Mouse (Mus musculus): Measurements from ENCODE around the gene Pgbd5. TPM values are rescaled to one million over a fixed set of nuclear protein-coding genes. Genes with fewer than 3 reads are reported as not detected.
"Not testable (repeated sequence)": the region's sequence is repeated elsewhere in the genome, so short reads cannot be mapped to it uniquely, and the experiment has no call there.

Pgbd5 gene
- polyA plus RNA-seq, 1 experiment from 2014 or later: 3.2 TPM

DNA sequence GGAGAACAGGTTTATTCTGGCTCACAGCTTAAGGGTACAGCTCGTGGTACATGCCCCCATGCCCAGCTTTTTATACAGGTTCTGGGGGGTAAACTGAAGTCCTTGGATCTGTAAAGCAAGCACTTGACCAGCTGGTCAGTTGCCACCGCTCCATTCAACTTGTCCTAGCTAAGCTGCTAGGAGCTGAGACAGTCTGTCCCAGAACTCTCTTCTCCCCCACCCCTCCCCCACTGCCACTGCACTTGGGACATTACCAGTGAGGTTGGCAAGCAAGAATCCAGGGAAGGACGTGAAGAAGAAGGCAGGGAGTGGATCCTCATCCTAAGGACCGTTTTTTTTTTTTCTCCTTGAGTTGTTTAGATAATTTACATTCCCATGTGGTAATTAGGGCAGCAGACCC is 2.7 kb downstream of the Pgbd5 start:
- 19% methylated on average over 4 of the region's 4 CpGs for WGBS
- no peak overlapping the region for H3K9ac ChIP-seq (replicated peaks; ENCODE audit: low read depth, low read length)
- H3K4me2 ChIP-seq (replicated peaks; ENCODE audit: low read depth, low read length): no peak overlapping the region
- ATAC-seq (ENCODE audit: insufficient number of reproducible peaks, insufficient read depth, low FRiP score, low read depth): no peak
- no peaks in the 10 kb centered on the region for H3K9me3 ChIP-seq (ENCODE audit: control insufficient read depth, low read depth, low read length)
- peaks cover 2% of the 10 kb centered on the region; the same call in 1 of the 2 replicates for H3K27me3 ChIP-seq (ENCODE audit: control insufficient read depth, insufficient read depth, low read length)
- H3K4me3 ChIP-seq (ENCODE audit: low read depth, low read length): no peak overlapping the region
- no peak overlapping the region for H3K27ac ChIP-seq (ENCODE audit: low read length)
- no peaks in the 10 kb centered on the region for H3K4me1 ChIP-seq (ENCODE audit: control insufficient read depth, insufficient read depth, low read length)
- no peaks in the 10 kb centered on the region for H3K36me3 ChIP-seq (ENCODE audit: control insufficient read depth, insufficient read depth, low read length)

DNA sequence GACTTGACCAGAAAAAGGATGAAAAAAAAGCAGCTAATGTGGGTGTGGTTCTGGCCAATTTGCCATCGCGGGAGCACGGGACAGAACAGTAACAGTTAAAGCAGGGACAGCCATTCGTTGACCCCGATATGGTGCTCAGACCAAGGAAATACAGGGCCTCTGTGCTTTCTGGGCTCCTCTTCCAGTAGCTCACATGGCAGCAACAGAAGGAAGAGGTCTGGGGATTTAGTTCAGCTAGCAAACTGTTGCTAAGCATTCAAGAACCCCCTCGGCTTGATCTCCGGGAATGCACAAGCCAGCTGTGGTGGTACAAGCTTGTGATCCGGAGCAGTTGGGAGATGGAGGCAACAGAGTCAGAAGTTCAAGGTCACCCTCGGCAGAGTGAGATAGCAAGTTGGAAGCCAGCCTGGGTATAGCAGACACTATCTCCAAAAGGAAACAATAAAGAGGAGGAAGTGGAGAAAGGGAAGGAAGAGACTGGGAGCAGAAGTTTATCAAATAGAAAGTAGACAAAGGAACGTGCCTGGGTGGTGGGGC is 3.7 kb downstream of the Pgbd5 start:
- 50% methylated on average over 10 of the region's 10 CpGs for WGBS
- peaks cover 2% of the 10 kb centered on the region; the same call in 1 of the 2 replicates for H3K27me3 ChIP-seq (ENCODE audit: control insufficient read depth, insufficient read depth, low read length)
- no peak for ATAC-seq (ENCODE audit: insufficient number of reproducible peaks, insufficient read depth, low FRiP score, low read depth)
- H3K9ac ChIP-seq (replicated peaks; ENCODE audit: low read depth, low read length): no peak overlapping the region
- no peak overlapping the region for H3K4me3 ChIP-seq (ENCODE audit: low read depth, low read length)
- H3K27ac ChIP-seq (ENCODE audit: low read length): no peak overlapping the region
- H3K36me3 ChIP-seq (ENCODE audit: control insufficient read depth, insufficient read depth, low read length): no peaks in the 10 kb centered on the region
- H3K9me3 ChIP-seq (ENCODE audit: control insufficient read depth, low read depth, low read length): no peaks in the 10 kb centered on the region
- H3K4me1 ChIP-seq (ENCODE audit: control insufficient read depth, insufficient read depth, low read length): no peaks in the 10 kb centered on the region
- H3K4me2 ChIP-seq (replicated peaks; ENCODE audit: low read depth, low read length): no peak overlapping the region

DNA sequence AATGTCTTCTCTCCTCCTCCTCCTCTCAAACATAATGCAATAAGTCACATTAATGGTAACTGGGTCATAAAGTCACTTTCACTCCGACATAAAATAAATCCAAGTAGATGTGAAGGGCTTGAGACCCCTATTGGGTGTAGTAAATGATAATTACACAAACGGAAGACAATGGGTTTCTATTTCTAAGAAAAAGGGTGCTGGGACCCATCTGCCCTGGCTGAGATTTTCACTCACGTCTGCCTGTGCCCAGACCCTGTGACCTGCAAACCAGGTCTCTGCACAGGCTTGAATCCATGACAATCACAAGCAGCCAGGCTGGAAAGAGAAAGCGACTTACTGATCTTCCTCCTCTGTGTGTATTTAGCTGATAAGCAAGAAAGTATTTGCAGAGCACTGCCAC is 4.3 kb downstream of the Pgbd5 start:
- Histone ChIP-seq H3K27me3 (ENCODE audit: control insufficient read depth, insufficient read depth, low read length) (peaks cover 2% of the 10 kb centered on the region; the same call in 1 of the 2 replicates), H3K4me1 (ENCODE audit: control insufficient read depth, insufficient read depth, low read length) (no peaks in the 10 kb centered on the region), H3K36me3 (ENCODE audit: control insufficient read depth, insufficient read depth, low read length) (no peaks in the 10 kb centered on the region), H3K4me2 (replicated peaks; ENCODE audit: low read depth, low read length) (no peak overlapping the region), H3K9ac (replicated peaks; ENCODE audit: low read depth, low read length) (no peak overlapping the region), H3K9me3 (ENCODE audit: control insufficient read depth, low read depth, low read length) (no peaks in the 10 kb centered on the region), H3K27ac (ENCODE audit: low read length) (no peak overlapping the region), H3K4me3 (ENCODE audit: low read depth, low read length) (no peak overlapping the region)
- ATAC-seq (ENCODE audit: insufficient number of reproducible peaks, insufficient read depth, low FRiP score, low read depth): no peak
- 48% methylated on average over 4 of the region's 4 CpGs for WGBS

DNA sequence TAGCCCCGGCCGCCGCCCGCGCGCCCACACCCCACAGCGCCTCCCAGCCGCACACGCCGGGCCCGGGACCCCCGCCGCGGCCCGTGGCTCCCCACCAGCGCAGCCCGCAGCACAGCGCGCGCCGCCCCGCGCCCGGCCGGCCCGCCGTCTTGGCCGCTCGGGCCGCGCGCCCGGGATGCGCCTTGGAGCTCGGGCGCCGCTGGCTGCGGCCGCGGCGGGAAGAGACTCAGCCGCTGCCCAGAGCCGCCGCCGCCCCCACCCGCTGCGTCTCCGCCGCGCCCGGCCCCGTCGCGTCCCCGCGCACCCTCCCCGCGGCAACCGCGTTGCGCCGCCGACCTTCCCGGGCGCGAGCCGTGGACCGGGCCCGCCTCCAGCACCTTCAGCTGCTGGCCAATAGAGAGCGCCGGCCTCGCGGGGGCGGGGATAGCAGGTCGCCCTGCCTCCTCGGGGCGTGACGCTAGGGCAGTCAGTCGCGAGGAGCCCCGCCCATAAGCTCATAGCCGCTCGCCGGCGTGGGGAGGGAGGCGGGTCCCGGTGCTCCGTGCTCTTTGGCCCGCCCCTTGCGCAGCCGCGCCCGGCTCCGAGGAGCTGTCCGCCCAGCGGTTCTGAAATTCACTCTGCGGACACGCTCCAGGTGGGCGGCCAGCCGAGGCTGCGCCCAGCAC is 5.2 kb downstream of the Pgbd5 start:
- ATAC-seq (ENCODE audit: insufficient number of reproducible peaks, insufficient read depth, low FRiP score, low read depth): peak; percentile 99
- H3K9ac ChIP-seq (replicated peaks; ENCODE audit: low read depth, low read length): peak overlapping the region; percentile 36; the same call in 1 of the 2 replicates
- under 1% methylated on average over 69 of the region's 101 CpGs for WGBS

GRCm38 (mm10) chr8:124433451-124434125 is 5.9 kb downstream of the Pgbd5 start:
- Histone ChIP-seq H3K4me3 (ENCODE audit: low read depth, low read length) (peak overlapping the region; percentile 61), H3K27ac (ENCODE audit: low read length) (no peak overlapping the region), H3K4me1 (ENCODE audit: control insufficient read depth, insufficient read depth, low read length) (0 out of 2 replicates have a peak, but pooled peaks cover 7% of the 10 kb centered on the region), H3K27me3 (ENCODE audit: control insufficient read depth, insufficient read depth, low read length) (peaks cover 2% of the 10 kb centered on the region; the same call in 1 of the 2 replicates), H3K4me2 (replicated peaks; ENCODE audit: low read depth, low read length) (peak overlapping the region; percentile 93), H3K9me3 (ENCODE audit: control insufficient read depth, low read depth, low read length) (no peaks in the 10 kb centered on the region), H3K9ac (replicated peaks; ENCODE audit: low read depth, low read length) (peak overlapping the region; percentile 36; the same call in 1 of the 2 replicates), H3K36me3 (ENCODE audit: control insufficient read depth, insufficient read depth, low read length) (no peaks in the 10 kb centered on the region)
- 1% methylated on average over 54 of the region's 56 CpGs for WGBS
- ATAC-seq (ENCODE audit: insufficient number of reproducible peaks, insufficient read depth, low FRiP score, low read depth): no peak; the same call in 1 of the 2 replicates

More for the DNA sequence above, 5.2 kb downstream of the Pgbd5 start:
- peak overlapping the region; percentile 61 for H3K4me3 ChIP-seq (ENCODE audit: low read depth, low read length)
- peaks cover 2% of the 10 kb centered on the region; the same call in 1 of the 2 replicates for H3K27me3 ChIP-seq (ENCODE audit: control insufficient read depth, insufficient read depth, low read length)
- H3K9me3 ChIP-seq (ENCODE audit: control insufficient read depth, low read depth, low read length): no peaks in the 10 kb centered on the region
- H3K27ac ChIP-seq (ENCODE audit: low read length): no peak overlapping the region
- 0 out of 2 replicates have a peak, but pooled peaks cover 5% of the 10 kb centered on the region for H3K4me1 ChIP-seq (ENCODE audit: control insufficient read depth, insufficient read depth, low read length)
- peak overlapping the region; percentile 93 for H3K4me2 ChIP-seq (replicated peaks; ENCODE audit: low read depth, low read length)
- H3K36me3 ChIP-seq (ENCODE audit: control insufficient read depth, insufficient read depth, low read length): no peaks in the 10 kb centered on the region

- Histone ChIP-seq H3K4me1 (ENCODE audit: control insufficient read depth, insufficient read depth, low read length) (0 out of 2 replicates have a peak, but pooled peaks cover 7% of the 10 kb centered on the region), H3K36me3 (ENCODE audit: control insufficient read depth, insufficient read depth, low read length) (no peaks in the 10 kb centered on the region), H3K9ac (replicated peaks; ENCODE audit: low read depth, low read length) (no peak overlapping the region), H3K27ac (ENCODE audit: low read length) (no peak overlapping the region), H3K27me3 (ENCODE audit: control insufficient read depth, insufficient read depth, low read length) (peaks cover 2% of the 10 kb centered on the region; the same call in 1 of the 2 replicates), H3K9me3 (ENCODE audit: control insufficient read depth, low read depth, low read length) (no peaks in the 10 kb centered on the region), H3K4me2 (replicated peaks; ENCODE audit: low read depth, low read length) (no peak overlapping the region), H3K4me3 (ENCODE audit: low read depth, low read length) (no peak overlapping the region)
- WGBS: 56% methylated on average over 6 of the region's 6 CpGs
- ATAC-seq (ENCODE audit: insufficient number of reproducible peaks, insufficient read depth, low FRiP score, low read depth): no peak
Measured at GRCm38 (mm10) chr8:124430881-124431280, 8.6 kb downstream of the Pgbd5 start.

DNA sequence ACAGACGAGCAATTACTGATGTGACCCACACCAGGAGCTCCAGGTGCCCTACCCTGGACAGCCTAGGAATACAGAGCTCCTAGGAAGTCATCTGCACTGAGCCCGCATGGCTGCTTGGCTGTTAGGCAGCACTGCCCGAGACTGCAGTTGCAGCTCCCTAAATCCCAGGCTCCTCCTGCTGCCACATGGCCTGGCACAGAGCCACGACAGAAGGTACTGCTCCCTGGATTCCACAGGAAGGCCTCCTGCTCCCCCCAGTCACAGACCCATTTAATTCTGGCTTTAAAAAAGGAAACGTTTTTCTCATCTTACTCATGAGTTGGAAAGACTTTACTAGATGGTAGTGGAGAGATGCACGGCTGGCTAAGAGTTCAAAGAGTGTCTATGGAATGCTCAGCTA is 10.0 kb downstream of the Pgbd5 start:
- Histone ChIP-seq H3K9ac (replicated peaks; ENCODE audit: low read depth, low read length) (no peak overlapping the region), H3K9me3 (ENCODE audit: control insufficient read depth, low read depth, low read length) (no peaks in the 10 kb centered on the region), H3K4me2 (replicated peaks; ENCODE audit: low read depth, low read length) (no peak overlapping the region), H3K27ac (ENCODE audit: low read length) (no peak overlapping the region), H3K36me3 (ENCODE audit: control insufficient read depth, insufficient read depth, low read length) (no peaks in the 10 kb centered on the region), H3K4me1 (ENCODE audit: control insufficient read depth, insufficient read depth, low read length) (0 out of 2 replicates have a peak, but pooled peaks cover 7% of the 10 kb centered on the region), H3K4me3 (ENCODE audit: low read depth, low read length) (no peak overlapping the region), H3K27me3 (ENCODE audit: control insufficient read depth, insufficient read depth, low read length) (peaks cover 2% of the 10 kb centered on the region; the same call in 1 of the 2 replicates)
- 33% methylated on average over 6 of the region's 6 CpGs for WGBS
- no peak for ATAC-seq (ENCODE audit: insufficient number of reproducible peaks, insufficient read depth, low FRiP score, low read depth)

- not testable (repeated sequence) for H3K9ac ChIP-seq (replicated peaks; ENCODE audit: low read depth, low read length); H3K4me1 ChIP-seq (ENCODE audit: control insufficient read depth, insufficient read depth, low read length); H3K4me2 ChIP-seq (replicated peaks; ENCODE audit: low read depth, low read length); H3K36me3 ChIP-seq (ENCODE audit: control insufficient read depth, insufficient read depth, low read length); H3K27ac ChIP-seq (ENCODE audit: low read length); ATAC-seq (ENCODE audit: insufficient number of reproducible peaks, insufficient read depth, low FRiP score, low read depth); H3K4me3 ChIP-seq (ENCODE audit: low read depth, low read length); H3K27me3 ChIP-seq (ENCODE audit: control insufficient read depth, insufficient read depth, low read length); H3K9me3 ChIP-seq (ENCODE audit: control insufficient read depth, low read depth, low read length)
- WGBS: 50% methylated on average over 2 of the region's 2 CpGs
Measured at GRCm38 (mm10) chr8:124428721-124429120, 10.7 kb downstream of the Pgbd5 start.
